ENCODE assay signal across 9 mouse cellular contexts in genomic region chr8:102596523-102596922, GRCm38 (mm10).
DNase-seq lines count a peak whose midpoint lies in the region; ATAC-seq and TF ChIP-seq lines count a peak whose summit lies in the region.
"Had no signal": no experiment of that assay in that cellular context is flagged by ENCODE, and none has a peak within 500 bp of the region (broad histone marks: within the 10 kb centered on the region; RNA-seq: fewer than 3 reads in every experiment).

No protein-coding gene starts in this region.

- 27% methylated on average over 3 of the region's 3 CpGs for WGBS in neural tube, embryonic 15.5 days
- 3% methylated on average over 3 of the region's 3 CpGs for WGBS in heart, embryonic 13.5 days
- WGBS in stomach, embryonic 16.5 days: 8% methylated on average over 3 of the region's 3 CpGs
- 72% methylated on average over 3 of the region's 3 CpGs for WGBS in forebrain, postnatal 0 days

- no peak for ATAC-seq in neural tube, embryonic 15.5 days (ENCODE audit: low FRiP score)
- ATAC-seq in heart, embryonic 13.5 days (ENCODE audit: extremely low read depth, insufficient number of reproducible peaks, low FRiP score, low TSS enrichment): no peak; the same call in 1 of the 2 replicates
- ATAC-seq in stomach, embryonic 16.5 days (ENCODE audit: insufficient read depth, low FRiP score): peak; percentile 53
- ATAC-seq in forebrain, postnatal 0 days: no peak

- no peak overlapping the region for H3K27ac ChIP-seq in neural tube, embryonic 15.5 days (replicated peaks)
- peak overlapping the region; percentile 10 for H3K27ac ChIP-seq in heart, embryonic 13.5 days (replicated peaks)
- no peak overlapping the region for H3K27ac ChIP-seq in stomach, embryonic 16.5 days (ENCODE audit: low read length)
- H3K27ac ChIP-seq in forebrain, postnatal 0 days (ENCODE audit: low read depth, low read length): no peak overlapping the region
- H3K27ac ChIP-seq: macrophage had no signal

- no peak overlapping the region for H3K4me3 ChIP-seq in neural tube, embryonic 15.5 days (replicated peaks)
- H3K4me3 ChIP-seq in heart, embryonic 13.5 days: no peak overlapping the region
- H3K4me3 ChIP-seq in stomach, embryonic 16.5 days (replicated peaks; ENCODE audit: low read length): no peak overlapping the region
- H3K4me3 ChIP-seq in forebrain, postnatal 0 days (ENCODE audit: low read depth, low read length): no peak overlapping the region

- no peaks in the 10 kb centered on the region for H3K27me3 ChIP-seq in neural tube, embryonic 15.5 days (replicated peaks)
- H3K27me3 ChIP-seq in heart, embryonic 13.5 days (replicated peaks): no peaks in the 10 kb centered on the region
- H3K27me3 ChIP-seq in stomach, embryonic 16.5 days (ENCODE audit: control insufficient read depth, insufficient read depth, low read length): no peaks in the 10 kb centered on the region
- no peaks in the 10 kb centered on the region for H3K27me3 ChIP-seq in forebrain, postnatal 0 days (ENCODE audit: insufficient read depth, low read length)

- no peak overlapping the region for H3K4me2 ChIP-seq in neural tube, embryonic 15.5 days
- H3K4me2 ChIP-seq in heart, embryonic 13.5 days: no peak overlapping the region
- H3K4me2 ChIP-seq in stomach, embryonic 16.5 days (ENCODE audit: low read depth, low read length): no peak overlapping the region
- H3K4me2 ChIP-seq in forebrain, postnatal 0 days (ENCODE audit: low read depth): no peak overlapping the region

- no peaks in the 10 kb centered on the region for H3K36me3 ChIP-seq in neural tube, embryonic 15.5 days
- H3K36me3 ChIP-seq in heart, embryonic 13.5 days: no peaks in the 10 kb centered on the region
- H3K36me3 ChIP-seq in stomach, embryonic 16.5 days (ENCODE audit: control insufficient read depth, insufficient read depth, low read length): no peaks in the 10 kb centered on the region
- no peaks in the 10 kb centered on the region for H3K36me3 ChIP-seq in forebrain, postnatal 0 days (ENCODE audit: insufficient read depth)

- no peak for TF ChIP-seq CTCF in forebrain, postnatal 0 days (IDR thresholded peaks at IDR 0.05; ENCODE audit: low read depth)

- H3K9me3 ChIP-seq in neural tube, embryonic 15.5 days (replicated peaks): no peaks in the 10 kb centered on the region
- H3K9me3 ChIP-seq in heart, embryonic 13.5 days: no peaks in the 10 kb centered on the region
- no peaks in the 10 kb centered on the region for H3K9me3 ChIP-seq in stomach, embryonic 16.5 days (replicated peaks; ENCODE audit: control insufficient read depth, low read length)
- H3K9me3 ChIP-seq in forebrain, postnatal 0 days (ENCODE audit: low read length): no peaks in the 10 kb centered on the region

- DNase-seq in neural tube, embryonic 10.5 days (ENCODE audit: extremely low spot score, low spot score): peak; percentile 33
- peak; percentile 89 for DNase-seq in kidney, postnatal 14 days
- DNase-seq in forebrain, postnatal 0 days: no peak
- DNase-seq in layer of hippocampus, postnatal 25 days (ENCODE audit: extremely low spot score in 1 of 2, low spot score in 1 of 2): no peak
- no peak for DNase-seq in gastrocnemius, adult 18-20 months (ENCODE audit: low spot score)

- no peak overlapping the region for H3K9ac ChIP-seq in neural tube, embryonic 15.5 days (replicated peaks)
- no peak overlapping the region for H3K9ac ChIP-seq in heart, embryonic 13.5 days
- H3K9ac ChIP-seq in stomach, embryonic 16.5 days (ENCODE audit: low read length): no peak overlapping the region
- H3K9ac ChIP-seq in forebrain, postnatal 0 days: no peak overlapping the region

- no peaks in the 10 kb centered on the region for H3K4me1 ChIP-seq in neural tube, embryonic 15.5 days
- H3K4me1 ChIP-seq in heart, embryonic 13.5 days: peaks cover 19% of the 10 kb centered on the region
- H3K4me1 ChIP-seq in stomach, embryonic 16.5 days (ENCODE audit: control insufficient read depth, insufficient read depth, low read length): no peaks in the 10 kb centered on the region
- no peaks in the 10 kb centered on the region for H3K4me1 ChIP-seq in forebrain, postnatal 0 days (ENCODE audit: insufficient read depth)

Comparison
In these comparisons a context has a peak if more than half of its experiments do, and no peak if none do; other contexts are left out.
1. DNase-seq: peak in neural tube, embryonic 10.5 days (single experiment) and kidney, postnatal 14 days (single experiment); none in forebrain, postnatal 0 days (single experiment), layer of hippocampus, postnatal 25 days (0 of 2) and gastrocnemius, adult 18-20 months (single experiment).